Mouse (Mus musculus): ENCODE data around the gene Mip.
A peak's percentile ranks its signal among the peaks of the same experiment; 100 is the strongest.
"Not testable (repeated sequence)": the region's sequence is repeated elsewhere in the genome, so short reads cannot be mapped to it uniquely, and the experiment has no call there.

Gene Mip

DNA sequence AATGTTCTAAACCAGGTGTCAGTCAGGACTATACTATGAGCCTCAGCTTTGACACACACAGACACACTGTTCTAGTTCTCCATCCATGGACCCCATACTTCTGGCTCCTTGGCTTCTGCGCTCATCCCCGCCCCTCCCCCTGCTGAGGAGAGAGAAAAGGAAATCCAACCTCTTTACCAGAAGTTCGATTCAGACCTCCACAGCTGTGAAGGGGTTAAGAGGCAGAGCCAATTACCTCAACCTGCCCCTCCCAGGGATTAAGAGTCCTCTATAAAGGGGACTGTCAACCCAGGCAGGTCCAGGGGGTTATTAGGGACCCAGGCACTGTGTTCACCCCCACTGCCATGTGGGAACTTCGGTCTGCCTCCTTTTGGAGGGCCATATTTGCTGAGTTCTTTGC lies at the start of gene Mip:
Mip (plus strand) TSS at position 301 of the 400 bp plus-strand sequence.
- no peak for DNase-seq (ENCODE audit: low read depth, low spot score)

DNA sequence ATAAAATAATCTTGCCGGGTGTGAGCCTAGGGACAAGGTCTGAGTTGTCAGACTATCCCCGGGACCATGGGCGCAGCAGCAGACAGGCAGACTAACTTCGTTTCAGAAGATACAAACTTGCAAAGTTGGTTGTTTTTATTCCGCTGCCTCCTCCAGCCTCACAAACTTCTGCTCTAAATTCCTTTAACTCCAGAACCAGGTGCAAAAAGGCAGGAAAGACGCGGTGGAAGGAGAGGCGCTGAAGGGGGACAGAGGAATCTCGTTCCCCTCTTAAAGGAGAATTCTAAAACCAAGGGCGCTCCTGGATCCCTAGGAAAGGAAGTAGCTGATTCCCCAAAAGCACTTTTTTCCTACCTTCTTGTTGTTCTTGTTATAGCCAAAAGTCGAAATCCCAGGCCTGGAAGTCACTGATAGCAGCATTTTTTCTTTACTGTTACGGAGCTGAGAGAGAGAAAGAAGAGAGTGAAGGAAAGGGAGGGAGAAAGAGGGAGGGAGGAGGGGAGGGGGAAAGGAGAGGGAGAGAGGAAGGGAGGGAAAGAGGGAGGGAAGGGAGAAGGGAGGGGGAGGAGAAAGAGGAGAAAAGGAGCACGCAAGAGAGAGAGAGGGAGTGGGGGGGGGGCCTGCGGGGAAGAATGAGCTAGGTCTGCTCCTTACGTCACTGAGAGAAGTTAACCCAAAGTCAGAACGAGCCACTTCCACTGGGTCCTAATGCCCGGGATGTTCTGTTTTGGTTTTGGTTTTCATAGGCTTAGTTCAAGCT lies 49.5 kb upstream of the Mip start:
- no peak for DNase-seq (ENCODE audit: low read depth, low spot score)

DNA sequence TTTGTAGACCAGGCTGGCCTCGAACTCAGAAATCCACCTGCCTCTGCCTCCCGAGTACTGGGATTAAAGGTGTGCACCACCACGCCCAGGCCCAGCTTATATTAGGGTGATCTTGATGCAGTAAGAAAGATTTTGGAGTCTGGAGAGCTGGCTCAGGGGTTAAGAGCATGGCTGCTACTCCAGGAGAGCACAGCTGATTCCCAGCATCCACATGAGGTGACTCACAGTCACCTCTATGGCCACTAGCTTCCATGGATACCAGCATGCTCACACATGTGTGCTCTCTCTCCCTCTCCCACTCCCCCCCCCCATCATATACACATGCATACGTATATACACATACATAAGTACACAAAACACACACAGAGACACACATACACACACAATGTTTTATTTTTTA lies 48.3 kb upstream of the Mip start:
- no peak for DNase-seq (ENCODE audit: low read depth, low spot score)

DNA sequence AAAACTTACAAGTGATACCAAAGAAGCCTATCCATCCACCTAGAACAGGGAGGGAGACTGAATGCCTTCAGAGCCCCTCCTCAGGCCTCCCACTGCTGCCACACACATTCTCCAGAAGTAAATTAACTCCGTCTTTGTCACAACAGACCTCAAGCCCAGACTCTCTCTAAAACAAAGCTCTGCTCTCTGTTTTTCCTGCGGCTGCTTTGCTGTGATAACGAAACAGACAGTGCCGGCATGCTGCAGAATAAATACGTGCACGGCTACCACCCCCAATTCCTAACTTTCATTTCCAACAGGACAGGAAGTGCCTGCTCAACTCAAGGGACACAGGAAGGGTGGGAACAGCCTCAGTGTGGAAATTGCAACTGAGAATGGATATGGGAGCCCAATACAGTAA lies 45.6 kb upstream of the Mip start, which contains the start of gene Rbms2:
Rbms2 (minus strand) TSS at position 309 of the 400 bp plus-strand sequence.
- no peak for DNase-seq (ENCODE audit: low read depth, low spot score)

- DNase-seq (ENCODE audit: low read depth, low spot score) = no peak
Observed at GRCm38 (mm10) chr10:128184296-128184695, 41.3 kb upstream of the Mip start.

DNA sequence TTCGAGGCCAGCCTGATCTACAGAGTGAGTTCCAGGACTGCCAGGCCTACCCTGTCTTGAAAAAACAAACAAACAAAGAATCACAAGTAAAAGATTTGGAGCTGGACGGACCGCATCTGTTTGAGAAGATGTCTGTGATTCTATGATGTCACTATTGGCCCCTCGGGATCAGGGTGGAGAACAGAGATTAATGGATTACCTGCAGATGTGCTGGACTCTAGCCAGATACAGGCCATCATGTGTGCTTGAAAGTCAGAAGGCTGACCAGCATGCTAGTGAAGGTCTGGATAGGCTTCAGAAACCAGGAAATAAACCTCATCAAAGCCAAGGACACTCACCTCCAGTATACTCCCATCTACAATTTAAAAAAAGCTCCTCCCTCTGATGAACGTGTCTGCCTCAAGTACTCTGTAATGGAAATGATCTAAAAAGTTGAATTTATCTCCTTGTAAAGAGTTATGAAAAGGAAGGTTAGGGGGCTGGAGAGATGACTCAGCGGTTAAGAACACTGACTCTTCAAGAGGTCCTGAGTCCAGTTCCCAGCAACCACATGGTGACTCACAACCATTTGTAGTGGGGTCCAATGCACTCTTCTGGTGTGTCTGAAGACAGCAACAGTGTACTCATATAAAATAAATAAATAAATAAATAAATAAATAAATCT lies 40.2 kb upstream of the Mip start:
- no peak for DNase-seq (ENCODE audit: low read depth, low spot score)

- DNase-seq (ENCODE audit: low read depth, low spot score) = peak; percentile 84
Observed at GRCm38 (mm10) chr10:128185959-128186358, 39.7 kb upstream of the Mip start.

- peak; percentile 83 for DNase-seq (ENCODE audit: low read depth, low spot score)
Observed at GRCm38 (mm10) chr10:128187181-128187605, 38.4 kb upstream of the Mip start.

GRCm38 (mm10) chr10:128188242-128188877 lies 37.3 kb upstream of the Mip start:
- no peak for DNase-seq (ENCODE audit: low read depth, low spot score)

- no peak for DNase-seq (ENCODE audit: low read depth, low spot score)
Observed at GRCm38 (mm10) chr10:128191472-128191871, 34.2 kb upstream of the Mip start.

GRCm38 (mm10) chr10:128192030-128192766 lies 33.4 kb upstream of the Mip start:
- not testable (repeated sequence) for DNase-seq (ENCODE audit: low read depth, low spot score)

GRCm38 (mm10) chr10:128193113-128193512 lies 32.5 kb upstream of the Mip start:
- DNase-seq (ENCODE audit: low read depth, low spot score) = no peak

- peak; percentile 96 for DNase-seq (ENCODE audit: low read depth, low spot score)
Observed at GRCm38 (mm10) chr10:128194024-128194550, 31.6 kb upstream of the Mip start, which contains the start of gene Gls2. Gls2 (plus strand) TSS chr10:128194457.

GRCm38 (mm10) chr10:128194551-128195461 lies 30.8 kb upstream of the Mip start:
- DNase-seq (ENCODE audit: low read depth, low spot score) = no peak

GRCm38 (mm10) chr10:128201856-128202255 lies 23.8 kb upstream of the Mip start:
- DNase-seq (ENCODE audit: low read depth, low spot score) = no peak

GRCm38 (mm10) chr10:128204941-128205340 lies 20.7 kb upstream of the Mip start:
- no peak for DNase-seq (ENCODE audit: low read depth, low spot score)

DNA sequence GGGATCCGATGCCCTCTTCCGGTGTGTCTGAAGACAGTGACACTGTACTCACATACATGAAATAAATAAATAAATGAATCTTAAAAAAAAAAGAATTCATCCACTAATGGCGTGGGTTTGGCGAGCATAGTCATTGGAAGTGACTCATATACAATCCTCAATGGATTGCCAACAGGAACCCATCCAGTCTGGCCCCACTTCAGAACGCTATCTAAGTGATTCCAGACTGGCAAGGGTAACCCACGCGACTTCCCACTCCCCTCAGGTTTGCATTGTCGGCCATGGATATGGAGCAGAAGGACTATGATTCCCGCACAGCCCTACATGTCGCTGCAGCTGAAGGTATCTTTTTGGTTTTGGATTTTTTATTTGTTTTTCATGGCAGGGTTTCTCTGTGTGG lies 17.3 kb upstream of the Mip start:
- no peak for DNase-seq (ENCODE audit: low read depth, low spot score)

DNA sequence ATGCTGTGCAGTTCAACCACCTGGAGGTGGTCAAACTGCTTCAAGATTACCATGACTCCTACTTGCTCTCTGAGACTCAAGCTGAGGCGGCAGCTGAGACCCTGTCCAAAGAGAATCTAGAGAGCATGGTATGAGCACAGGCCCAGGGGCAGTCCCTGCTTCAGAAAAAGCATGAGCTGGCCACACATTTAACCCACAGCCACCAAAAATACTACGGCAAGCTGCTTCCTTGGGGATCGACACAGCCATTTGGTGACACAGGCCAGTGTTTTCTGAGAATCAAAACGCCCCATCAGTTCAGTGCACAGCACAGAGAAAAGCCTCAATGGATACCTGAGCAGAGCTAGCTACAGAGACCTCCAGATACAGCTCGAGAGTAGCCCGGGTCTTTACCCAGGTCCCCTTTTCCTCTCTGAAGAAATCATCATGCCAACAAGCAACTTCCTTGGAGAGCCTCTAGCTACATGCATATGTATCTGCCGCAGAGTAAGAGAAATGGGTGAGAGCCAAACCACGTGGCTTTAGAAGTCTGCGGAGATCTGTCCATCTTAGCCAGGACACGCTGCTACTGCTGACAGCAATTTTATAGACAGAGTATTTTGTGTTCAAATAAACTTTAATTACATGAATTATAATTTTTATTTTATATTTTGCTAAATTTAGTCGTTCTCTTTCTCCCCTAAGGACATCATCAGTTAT lies 16.2 kb upstream of the Mip start:
- no peak for DNase-seq (ENCODE audit: low read depth, low spot score)

GRCm38 (mm10) chr10:128210131-128210530 lies 15.5 kb upstream of the Mip start:
- DNase-seq (ENCODE audit: low read depth, low spot score) = no peak

- no peak for DNase-seq (ENCODE audit: low read depth, low spot score)
Observed at GRCm38 (mm10) chr10:128210954-128211353, 14.7 kb upstream of the Mip start.

All from WW6 (cell line).